Mouse (Mus musculus): Measurements from ENCODE around the gene B230104I21Rik. TPM values are rescaled to one million over a fixed set of nuclear protein-coding genes. Genes with fewer than 3 reads are reported as not detected.

Gene B230104I21Rik
- polyA plus RNA-seq, 1 experiment from 2014 or later, result not detected

Other genes starting within 250 kb of the B230104I21Rik start
- gene Trp73, start 195.9 kb upstream of the B230104I21Rik start, polyA plus RNA-seq (2015; fragmentation: Nextera tagmentation; extraction: Ambion mirVana), result 1.6 and 1.7 TPM in 2 replicates
- gene Wrap73, start 193.8 kb upstream of the B230104I21Rik start, polyA plus RNA-seq (2015; fragmentation: Nextera tagmentation; extraction: Ambion mirVana), result 47.8 and 48.4 TPM in 2 replicates
- 117 and 118 TPM in 2 replicates for gene Tprgl, start 175.5 kb upstream of the B230104I21Rik start, polyA plus RNA-seq (2015; fragmentation: Nextera tagmentation; extraction: Ambion mirVana)
- 61.7 and 70.0 TPM in 2 replicates for gene Megf6, start 165.4 kb upstream of the B230104I21Rik start, polyA plus RNA-seq (2015; fragmentation: Nextera tagmentation; extraction: Ambion mirVana)
- 4.5 and 4.6 TPM in 2 replicates for gene Arhgef16, start 34.5 kb upstream of the B230104I21Rik start, polyA plus RNA-seq (2015; fragmentation: Nextera tagmentation; extraction: Ambion mirVana)

Measured in limb, embryonic 13.5 days (tissue).